Mouse (Mus musculus) heart, adult 18-20 months (tissue): ENCODE data around the gene Zfp352. TPM values are rescaled to one million over a fixed set of nuclear protein-coding genes. Genes with fewer than 3 reads are reported as not detected.
"Not testable (repeated sequence)": the region's sequence is repeated elsewhere in the genome, so short reads cannot be mapped to it uniquely, and the experiment has no call there.

Source experiments
- DNase-seq, 2 experiments: peaks; one replicate each; pipeline ENCODE4 v3.0.0; 2021 to 2022; ENCODE audit warnings: mixed read lengths in 1 of 2
- long read RNA-seq, 2 experiments: library from polyadenylated mRNA; stranded (forward); transcript quantifications; one replicate each; pipeline ENCODE4 v2.0.0; 2021
- total RNA-seq, 2 experiments: library from RNA; stranded (reverse); gene quantifications; 2 replicates each; pipeline ENCODE4 v1.2.3; 2021

Zfp352 gene
- total RNA-seq = not detected
- long read RNA-seq, experiment 1 = 0 reads
- long read RNA-seq, experiment 2 = 0 reads

DNA sequence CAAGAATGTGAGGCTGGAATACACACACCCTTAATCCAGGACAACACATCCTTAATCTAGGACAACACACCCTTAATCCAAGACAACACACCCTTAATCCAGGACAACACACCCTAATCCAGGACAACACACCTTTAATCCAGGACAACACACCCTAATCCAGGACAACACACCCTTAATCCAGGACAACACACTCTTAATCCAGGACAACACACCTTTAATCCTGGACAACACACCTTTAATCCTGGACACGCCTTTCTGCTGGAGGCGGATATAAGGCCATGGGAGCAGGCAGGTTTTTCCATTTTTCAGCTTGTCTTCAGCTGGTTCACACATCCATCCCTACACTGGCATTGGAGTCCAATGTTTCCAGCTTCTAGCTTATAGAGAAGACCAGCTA is at the start of gene Zfp352:
Zfp352 (plus strand) TSS at position 301 of the 400 bp plus-strand sequence.
- DNase-seq = no peak

DNA sequence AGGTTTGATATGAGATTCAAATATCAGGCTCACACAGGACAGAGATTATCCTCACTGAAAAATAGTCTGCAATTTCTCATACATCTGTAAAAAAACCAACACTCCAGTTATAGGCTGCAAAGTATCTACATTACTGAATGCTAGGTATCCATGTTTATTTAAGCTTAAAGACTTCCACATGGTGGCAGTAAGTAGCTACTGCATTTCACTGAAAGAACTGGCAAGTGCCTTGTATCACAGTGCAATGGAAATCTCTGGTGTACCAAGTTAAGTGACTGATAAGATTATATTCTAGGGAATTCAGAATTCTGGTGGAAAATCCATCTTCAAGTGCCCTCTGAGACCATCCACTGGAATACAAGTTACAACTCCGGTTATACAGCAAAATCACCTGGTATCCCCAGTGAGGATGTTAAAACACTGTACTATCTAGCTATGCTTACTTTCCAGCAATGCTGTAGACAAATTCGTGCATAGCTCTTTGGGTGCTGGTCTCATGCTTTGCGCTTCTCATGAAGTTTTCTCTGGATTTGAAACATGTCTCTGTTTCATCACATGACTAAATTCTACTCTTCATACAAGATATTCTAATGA is 47.6 kb upstream of the Zfp352 start:
- no peak for DNase-seq

DNA sequence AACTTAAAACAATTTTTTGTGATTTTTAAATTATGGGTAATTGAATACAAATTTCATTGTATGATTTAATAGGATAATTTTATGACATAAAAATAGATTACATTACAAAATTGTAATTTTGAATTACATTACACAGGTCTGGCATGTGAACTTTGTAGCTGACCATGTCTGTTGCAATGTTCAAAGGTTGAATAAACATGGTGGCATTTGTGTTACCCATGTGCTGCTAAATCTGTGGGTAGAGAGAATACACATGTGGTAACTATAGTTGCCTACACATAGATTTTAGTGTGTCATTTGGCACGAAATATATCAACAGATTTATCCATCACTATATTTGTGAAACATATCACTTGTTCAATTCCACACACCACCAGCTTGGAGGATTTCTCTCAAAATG is 44.6 kb upstream of the Zfp352 start:
- DNase-seq = no peak

DNA sequence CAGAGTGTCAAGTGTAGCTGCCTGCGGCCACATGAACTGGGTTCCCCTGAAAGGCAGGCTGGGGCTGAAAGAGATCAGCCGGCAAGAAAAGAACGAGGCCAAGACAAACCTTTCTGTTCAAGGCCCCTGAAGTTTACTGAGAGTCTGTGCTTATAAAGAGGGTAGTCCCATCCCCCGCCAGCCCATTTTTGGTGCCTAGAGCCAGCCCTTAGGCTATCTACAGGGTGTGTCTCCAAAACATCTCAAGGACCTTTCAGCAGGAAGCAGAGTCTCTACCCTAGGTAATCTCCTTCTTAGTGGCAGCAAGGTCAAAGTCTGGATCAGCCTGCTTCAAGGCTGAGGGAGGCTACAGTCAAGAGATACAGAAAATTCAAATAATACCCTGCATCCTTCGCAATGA is 15.2 kb upstream of the Zfp352 start:
- no peak for DNase-seq

DNA sequence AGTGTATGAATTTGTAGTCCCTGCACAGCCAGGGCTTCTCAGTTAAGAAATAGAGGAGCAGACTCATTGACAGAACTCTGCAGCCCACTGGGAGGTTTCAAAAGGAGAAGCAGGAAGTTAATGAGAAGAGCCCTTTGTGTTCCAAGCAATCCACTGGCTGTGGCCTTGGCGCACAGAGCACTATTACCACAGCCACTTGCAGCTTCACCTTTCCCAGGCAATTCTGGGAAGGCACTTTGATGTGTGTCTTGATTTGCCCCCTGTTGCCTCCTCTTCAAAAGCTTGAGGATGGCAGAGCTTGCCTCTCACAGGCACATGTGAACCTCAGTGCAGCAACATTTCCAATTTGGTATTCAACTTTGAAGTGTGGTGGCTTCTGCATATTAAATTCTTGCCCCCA is 7.1 kb upstream of the Zfp352 start:
- no peak for DNase-seq

DNA sequence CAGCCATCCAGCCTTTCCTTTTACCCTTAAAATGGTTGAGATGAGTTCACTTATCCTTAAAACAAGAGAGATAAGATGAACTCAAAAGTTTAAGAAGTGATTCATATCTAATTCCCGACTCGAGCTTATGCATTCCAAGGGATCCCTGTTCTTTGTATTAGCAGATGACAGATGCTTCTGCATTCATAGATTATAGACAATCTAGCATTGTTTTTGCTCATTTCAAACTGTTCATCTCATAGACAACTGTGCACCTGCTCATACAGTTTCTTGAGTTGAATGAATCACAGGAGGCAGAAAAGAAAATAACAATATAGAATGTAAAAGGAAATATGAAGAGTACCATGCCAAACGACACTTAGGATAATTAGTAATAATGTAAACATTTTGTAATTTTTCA is 6.5 kb upstream of the Zfp352 start:
- no peak for DNase-seq

DNA sequence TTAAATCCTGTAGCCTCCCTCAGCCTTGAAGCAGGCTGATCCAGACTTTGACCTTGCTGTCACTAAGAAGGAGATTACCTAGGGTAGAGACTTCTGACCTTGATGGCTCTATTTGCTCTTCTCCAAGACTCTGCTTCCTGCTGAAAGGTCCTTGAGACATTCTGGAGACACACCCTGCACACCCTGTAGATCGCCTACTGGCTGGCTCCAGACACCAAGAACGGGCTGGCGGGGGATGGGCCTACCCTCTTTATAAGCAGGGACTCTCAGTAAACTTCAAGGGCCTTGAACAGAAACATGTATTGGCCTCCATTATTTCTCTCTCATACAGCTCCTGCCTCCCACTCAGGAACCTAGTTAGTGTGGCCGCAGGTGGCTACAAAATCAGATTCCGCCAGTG is 17.0 kb downstream of the Zfp352 start:
- DNase-seq = not testable (repeated sequence)

DNA sequence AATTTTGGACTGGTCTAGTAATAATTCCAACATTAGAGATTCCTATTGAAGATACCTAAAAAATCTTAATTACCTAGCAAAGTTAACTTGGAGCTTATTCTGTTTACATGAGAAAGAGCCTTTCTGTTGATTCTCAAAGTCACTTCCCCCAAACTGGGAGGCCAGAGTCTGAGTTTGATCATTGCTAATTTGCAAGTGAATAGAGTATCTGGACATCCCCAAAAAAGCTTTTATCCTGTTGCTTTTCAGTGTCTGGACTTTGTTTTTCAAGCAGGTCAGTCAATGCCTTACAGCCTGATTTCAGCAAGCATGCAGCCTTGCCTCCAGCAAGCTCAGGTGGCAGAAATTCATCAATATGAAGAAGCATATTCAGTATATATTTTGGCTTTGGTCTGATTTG is 51.2 kb downstream of the Zfp352 start:
- DNase-seq = no peak
